11 mouse cellular contexts compared by ENCODE assay signal in genomic region chr7:65041106-65041505, GRCm38 (mm10).
"Had no signal": no experiment of that assay in that cellular context is flagged by ENCODE, and none has a peak within 500 bp of the region (broad histone marks: within the 10 kb centered on the region; RNA-seq: fewer than 3 reads in every experiment).

No protein-coding gene starts in this region.

- DNase-seq: cerebellum, adult 9-10 months; cerebellum, adult 9-11 months; embryo, embryonic 11 days; forebrain, postnatal 0 days; gastrocnemius, adult 2 months; gastrocnemius, postnatal 10 days; gastrocnemius, postnatal 14 days; gastrocnemius, postnatal 25 days; gastrocnemius, postnatal 36 days; heart, adult 18-20 months; heart, adult 2 months had no signal
